Mouse (Mus musculus) forebrain, postnatal 0 days (tissue): Measurements from ENCODE around the gene Taf6l. TPM values are rescaled to one million over a fixed set of nuclear protein-coding genes. Genes with fewer than 3 reads are reported as not detected.

Experiments
- ATAC-seq: fragments of 200-750 bp; cut with Nextera tagmentation; 2 replicates; pipeline ENCODE4 v1.8.0; 2017; ENCODE audit warnings: mild to moderate bottlenecking, moderate library complexity
- DNase-seq: peaks from one replicate; pipeline ENCODE4 v3.0.0-alpha.2; 2015
- H3K27ac ChIP-seq: fragments of 300-500 bp; sonication (generic); 2 replicates; pipeline ENCODE4 v1.5.1; 2014; ENCODE audit warnings: low read depth, mild to moderate bottlenecking, antibody characterized with exemption, low read length, moderate library complexity, mixed read lengths
- H3K27me3 ChIP-seq: fragments of 300-500 bp; sonication (generic); 2 replicates; pipeline ENCODE4 v1.6.1; 2014; ENCODE audit warnings: mild to moderate bottlenecking, low read length, mixed read lengths; ENCODE audit not compliant: insufficient read depth
- H3K36me3 ChIP-seq: fragments of 300-500 bp; sonication (generic); 2 replicates; pipeline ENCODE4 v1.6.1; 2014; ENCODE audit warnings: mild to moderate bottlenecking, moderate library complexity; ENCODE audit not compliant: insufficient read depth
- H3K4me1 ChIP-seq: fragments of 300-500 bp; sonication (generic); 2 replicates; pipeline ENCODE4 v1.6.1; 2014; ENCODE audit warnings: antibody characterized with exemption; ENCODE audit not compliant: insufficient read depth
- H3K4me2 ChIP-seq: fragments of 300-500 bp; sonication (generic); 2 replicates; pipeline ENCODE4 v1.6.1; 2014; ENCODE audit warnings: low read depth, mild to moderate bottlenecking, moderate library complexity
- H3K4me3 ChIP-seq: fragments of 300-500 bp; sonication (generic); 2 replicates; pipeline ENCODE4 v1.5.1; 2014; ENCODE audit warnings: low read depth, low read length, mixed read lengths
- H3K9ac ChIP-seq: fragments of 300-500 bp; sonication (generic); 2 replicates; pipeline ENCODE4 v1.6.1; 2014; ENCODE audit warnings: mild to moderate bottlenecking
- H3K9me3 ChIP-seq: fragments of 300-500 bp; sonication (generic); 2 replicates; pipeline ENCODE4 v1.6.1; 2016; ENCODE audit warnings: low read length
- CTCF ChIP-seq: sonication (generic); IDR thresholded peaks from 2 replicates; pipeline ENCODE4 v1.5.1; 2016; ENCODE audit warnings: antibody characterized with exemption, control low read depth, low read depth
- WGBS: fragments of 180-500 bp; shearing (Covaris S2); extraction: QIAGEN DNeasy Blood & Tissue Kit; methylation state at CpG from one replicate; pipeline ENCODE4 v1.1.7; 2014; 5-methylcytosine and 5-hydroxymethylcytosine counted together
- polyA plus RNA-seq: library from polyadenylated mRNA; unstranded; fragments of >200 nt; fragmentation: Nextera tagmentation; extraction: Ambion mirVana; gene quantifications from 2 replicates; pipeline ENCODE4 v1.2.1, GENCODE M21; 2015
- total RNA-seq: library from RNA; depleted of rRNA; stranded (reverse); fragments of >200 nt; gene quantifications from 2 replicates; pipeline ENCODE4 v1.2.3, GENCODE M21; 2014

Gene Taf6l
- total and polyA plus RNA-seq, 2 experiments from 2014 or later = 25.2 to 31.7 TPM

DNA sequence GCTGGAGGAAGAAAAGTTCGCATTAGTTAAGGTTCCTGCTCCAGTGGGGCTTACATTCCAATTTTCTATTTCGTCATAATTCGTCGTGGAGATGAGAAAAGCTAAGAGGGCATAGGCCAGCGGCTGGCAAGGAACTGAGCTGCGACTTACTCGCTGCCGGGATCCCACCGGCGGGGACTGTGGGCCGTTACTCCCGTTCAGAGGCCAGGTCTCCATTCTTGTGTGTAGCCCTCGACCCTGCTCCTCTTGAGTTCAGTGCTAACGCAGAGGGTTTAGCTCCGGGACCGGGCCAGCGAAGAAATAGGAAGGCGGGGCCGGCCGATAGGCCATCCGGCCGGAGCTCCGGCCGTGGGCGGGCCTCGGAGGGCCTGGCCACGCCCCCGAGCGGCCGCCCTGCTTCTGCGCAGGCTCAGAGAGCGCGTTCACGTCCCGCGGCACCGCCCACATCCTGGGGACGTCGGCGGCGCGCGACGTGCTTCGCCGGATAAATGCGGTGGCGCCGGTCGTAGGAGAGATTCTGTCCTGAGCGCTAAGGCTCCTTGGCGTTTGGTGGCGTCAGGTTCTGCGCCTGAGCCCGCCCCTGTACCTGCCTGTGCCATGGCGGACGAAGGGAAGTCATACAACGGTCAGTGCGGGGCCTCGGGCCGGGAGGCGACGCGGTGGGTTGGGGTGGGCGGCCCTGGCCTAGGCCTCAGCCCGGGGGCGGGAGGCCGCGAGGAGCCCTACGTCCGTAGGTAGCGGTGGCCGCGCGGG lies 29.4 kb downstream of the Taf6l start, which contains the start of gene Nxf1:
Gene Nxf1 (plus strand): TSS at position 439 of the 753 bp plus-strand sequence.
- Histone ChIP-seq H3K4me1 (peaks cover 16% of the 10 kb centered on the region), H3K4me2 (peak within 1 kb of the TSS; percentile 63), H3K4me3 (peak within 1 kb of the TSS; percentile 93), H3K27me3 (no peaks in the 10 kb centered on the region), H3K9me3 (no peaks in the 10 kb centered on the region), H3K27ac (peak within 1 kb of the TSS; percentile 89), H3K9ac (peak within 1 kb of the TSS; percentile 92), H3K36me3 (peaks cover 21% of the 10 kb centered on the region)
- peak; percentile 95 for DNase-seq
- peak; percentile 96 for ATAC-seq
- TF ChIP-seq CTCF = peak; percentile 26; the same call in 1 of the 2 replicates
- WGBS = 2% methylated on average over 75 of the region's 75 CpGs

DNA sequence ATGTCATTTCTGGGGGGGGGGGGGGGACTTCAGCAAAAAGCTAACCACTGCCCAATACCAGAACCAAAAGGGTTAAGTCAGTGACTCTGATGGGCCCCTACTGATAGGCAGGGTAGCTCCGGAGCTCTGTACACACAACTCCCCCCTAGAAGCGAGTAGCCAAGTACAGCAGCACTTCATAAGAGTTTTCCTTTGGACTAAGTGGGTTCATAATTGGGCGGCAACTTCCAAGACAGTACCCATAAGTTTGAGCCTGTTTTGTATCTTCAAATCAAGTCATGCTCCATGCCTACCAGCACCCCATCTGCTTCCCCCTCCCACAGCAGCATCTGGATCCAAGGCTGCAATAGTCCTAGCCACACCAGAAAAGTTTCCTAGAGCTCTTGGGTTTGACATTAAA lies 30.6 kb downstream of the Taf6l start:
- Histone ChIP-seq H3K27me3 (no peaks in the 10 kb centered on the region), H3K27ac (no peak overlapping the region), H3K36me3 (peaks cover 30% of the 10 kb centered on the region), H3K9ac (no peak overlapping the region), H3K4me1 (peaks cover 16% of the 10 kb centered on the region), H3K4me3 (no peak overlapping the region), H3K9me3 (no peaks in the 10 kb centered on the region), H3K4me2 (peak overlapping the region; percentile 63; the same call in 1 of the 2 replicates)
- WGBS = 83% methylated on average over 3 of the region's 3 CpGs
- no peak for TF ChIP-seq CTCF
- ATAC-seq (no peak), DNase-seq (no peak)

DNA sequence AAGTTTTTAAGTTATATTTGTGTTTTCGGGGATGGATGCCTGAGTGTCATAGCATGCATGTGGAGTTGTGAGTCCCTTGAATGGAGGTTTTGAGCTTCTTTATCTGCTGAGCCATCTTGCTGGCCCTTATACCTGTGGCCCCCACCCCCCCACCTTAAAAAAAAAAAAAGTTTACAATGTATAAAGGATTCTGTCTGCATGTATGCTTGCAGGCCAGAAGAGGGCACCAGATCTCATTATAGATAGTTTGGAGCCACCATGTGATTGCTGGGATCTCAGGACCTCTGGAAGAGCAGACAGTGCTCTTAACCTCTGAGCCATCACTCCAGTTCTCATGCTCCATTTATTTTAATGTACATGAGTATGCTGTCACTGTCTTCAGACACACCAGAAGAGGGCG lies 38.8 kb downstream of the Taf6l start:
- DNase-seq (no peak), ATAC-seq (0 out of 2 replicates have a peak, but pooled peaks have one; percentile 20)
- H3K4me2 ChIP-seq = no peak overlapping the region
- H3K4me3 ChIP-seq = no peak overlapping the region
- H3K9ac ChIP-seq = no peak overlapping the region
- TF ChIP-seq CTCF = peak; percentile 43
- H3K27me3 ChIP-seq = no peaks in the 10 kb centered on the region
- peaks cover 75% of the 10 kb centered on the region for H3K36me3 ChIP-seq
- WGBS = 73% methylated on average over 2 of the region's 2 CpGs
- H3K9me3 ChIP-seq = no peaks in the 10 kb centered on the region
- no peak overlapping the region for H3K27ac ChIP-seq
- peaks cover 5% of the 10 kb centered on the region for H3K4me1 ChIP-seq

DNA sequence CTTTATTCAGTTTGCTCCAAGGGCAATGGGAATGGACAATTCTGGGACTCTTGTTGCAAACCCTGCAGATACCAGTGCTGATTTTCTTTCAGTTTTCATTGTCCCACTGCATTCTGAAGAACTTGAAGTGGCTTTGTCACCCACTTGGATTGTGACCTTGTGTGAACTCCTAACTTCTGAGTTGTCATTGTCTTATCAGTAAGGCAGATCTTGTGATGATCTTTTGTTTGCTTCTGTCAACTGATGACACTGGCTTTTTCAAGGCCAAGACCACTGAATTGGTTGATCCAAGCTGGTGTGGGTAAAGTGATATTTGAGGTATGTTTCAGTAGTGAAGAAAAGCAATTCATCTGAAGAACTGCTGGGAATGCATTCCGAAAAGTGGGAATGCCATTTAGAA lies 40.8 kb downstream of the Taf6l start:
- no peak for TF ChIP-seq CTCF
- Histone ChIP-seq H3K36me3 (peaks cover 62% of the 10 kb centered on the region), H3K4me2 (no peak overlapping the region), H3K4me1 (peaks cover 8% of the 10 kb centered on the region), H3K9me3 (no peaks in the 10 kb centered on the region), H3K9ac (no peak overlapping the region), H3K4me3 (no peak overlapping the region), H3K27me3 (no peaks in the 10 kb centered on the region), H3K27ac (no peak overlapping the region)
- DNase-seq (no peak), ATAC-seq (no peak)
- WGBS = 96% methylated on average over 1 of the region's 1 CpGs

DNA sequence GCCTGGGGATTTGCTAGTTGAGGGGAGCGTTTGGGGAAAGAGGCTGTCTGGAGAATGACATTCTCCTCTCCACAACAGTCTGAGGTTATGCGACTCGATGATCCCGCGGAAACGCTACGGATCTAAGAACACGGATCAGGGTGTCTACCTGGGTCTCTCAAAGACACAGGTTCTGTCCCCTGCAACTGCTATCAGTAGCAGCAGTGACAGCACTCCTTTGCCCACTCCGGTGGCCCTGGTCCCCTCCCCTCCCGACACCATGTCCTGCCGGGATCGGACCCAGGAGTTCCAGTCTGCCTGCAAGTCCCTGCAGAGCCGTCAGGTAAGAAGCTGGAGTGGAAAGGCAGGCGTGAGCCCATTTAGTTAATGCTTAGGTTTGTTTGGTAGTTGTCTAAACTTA lies 44.0 kb downstream of the Taf6l start:
- 27% methylated on average over 14 of the region's 14 CpGs for WGBS

DNA sequence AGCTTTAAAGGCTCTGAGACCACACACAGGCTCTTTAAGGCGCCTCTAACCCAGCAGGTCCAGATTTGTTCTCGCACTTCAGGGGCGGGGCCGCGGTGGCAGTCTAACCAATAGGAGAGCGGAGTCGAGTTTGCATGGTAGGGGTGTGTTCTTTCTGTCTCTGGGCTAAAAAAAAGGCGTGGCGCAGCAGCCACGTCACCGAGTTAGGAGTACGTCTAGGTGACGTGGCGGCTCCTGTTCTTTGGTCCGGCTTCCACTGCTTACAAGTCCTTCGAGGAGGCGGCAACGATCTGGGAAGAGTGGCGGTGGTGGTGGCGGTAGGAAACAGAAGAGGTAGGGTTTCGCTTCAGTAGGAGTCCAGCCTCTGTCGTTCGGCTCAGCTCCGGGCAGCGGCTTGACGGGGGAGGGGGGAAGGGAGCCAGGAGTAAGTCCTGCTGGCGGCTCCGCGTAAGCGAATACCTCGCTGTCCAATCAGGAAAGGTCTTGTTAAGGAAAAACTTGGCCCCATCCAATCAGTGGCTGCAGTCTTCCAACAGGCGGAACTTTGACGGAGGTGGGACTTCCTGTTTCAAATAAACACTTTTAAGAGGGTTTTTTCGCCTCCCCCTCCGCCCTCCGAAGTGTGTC lies 44.9 kb downstream of the Taf6l start, which contains the start of gene Stx5a:
Gene Stx5a (plus strand): TSS at position 171 of the 627 bp plus-strand sequence.
- peak; percentile 98 for ATAC-seq
- peaks cover 49% of the 10 kb centered on the region for H3K36me3 ChIP-seq
- WGBS = under 1% methylated on average over 34 of the region's 36 CpGs

More for the DNA sequence above, 44.0 kb downstream of the Taf6l start:
- Histone ChIP-seq H3K4me2 (peak overlapping the region; percentile 89), H3K27me3 (no peaks in the 10 kb centered on the region), H3K9me3 (no peaks in the 10 kb centered on the region), H3K27ac (no peak overlapping the region), H3K4me3 (peak overlapping the region; percentile 85), H3K9ac (peak overlapping the region; percentile 65), H3K4me1 (peaks cover 8% of the 10 kb centered on the region), H3K36me3 (peaks cover 56% of the 10 kb centered on the region)
- no peak for ATAC-seq
- no peak for DNase-seq
- no peak for TF ChIP-seq CTCF

DNA sequence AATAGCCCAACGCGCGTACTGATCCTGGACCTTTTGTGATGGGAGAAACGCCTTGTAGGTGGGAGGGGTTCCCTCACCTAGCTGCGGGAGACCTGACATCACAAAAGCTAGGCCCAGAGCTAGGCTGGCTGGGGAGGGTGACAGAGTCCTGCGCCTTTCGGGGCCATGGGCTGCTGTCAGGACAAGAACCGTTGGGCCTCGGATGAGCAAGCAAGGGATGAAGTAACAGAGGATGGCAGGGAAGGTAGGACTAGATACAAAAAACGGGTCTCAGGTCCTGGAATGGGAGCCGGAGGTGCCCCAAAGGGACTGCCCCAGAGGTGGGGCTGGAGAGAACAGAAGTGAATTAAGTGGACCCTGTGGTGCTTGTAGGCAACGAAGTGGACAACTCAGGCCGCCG lies 45.6 kb downstream of the Taf6l start, which contains the start of gene 1700092M07Rik:
Gene 1700092M07Rik (plus strand): TSS at position 116 of the 400 bp plus-strand sequence.
- H3K9ac ChIP-seq = peak within 1 kb of the TSS; percentile 65
- H3K4me3 ChIP-seq = peak within 1 kb of the TSS; percentile 85
- 68% methylated on average over 14 of the region's 14 CpGs for WGBS
- no peaks in the 10 kb centered on the region for H3K27me3 ChIP-seq
- TF ChIP-seq CTCF = no peak
- ATAC-seq (no peak), DNase-seq (no peak)
- H3K4me1 ChIP-seq = peaks cover 8% of the 10 kb centered on the region
- H3K9me3 ChIP-seq = no peaks in the 10 kb centered on the region
- peak within 1 kb of the TSS; percentile 95 for H3K27ac ChIP-seq
- H3K36me3 ChIP-seq = peaks cover 42% of the 10 kb centered on the region
- peak within 1 kb of the TSS; percentile 89 for H3K4me2 ChIP-seq

More for the DNA sequence above, 44.9 kb downstream of the Taf6l start, which contains the start of gene Stx5a:
- no peaks in the 10 kb centered on the region for H3K27me3 ChIP-seq
- H3K4me3 ChIP-seq = peak within 1 kb of the TSS; percentile 85
- DNase-seq = peak; percentile 98
- peak within 1 kb of the TSS; percentile 95 for H3K27ac ChIP-seq
- peak within 1 kb of the TSS; percentile 89 for H3K4me2 ChIP-seq
- no peaks in the 10 kb centered on the region for H3K9me3 ChIP-seq
- H3K9ac ChIP-seq = peak within 1 kb of the TSS; percentile 65
- peak; percentile 36 for TF ChIP-seq CTCF
- peaks cover 8% of the 10 kb centered on the region for H3K4me1 ChIP-seq
